Mouse (Mus musculus) E14TG2a.4 (cell line): ENCODE measurements around the gene Plaur.
"Not testable (repeated sequence)": the region's sequence is repeated elsewhere in the genome, so short reads cannot be mapped to it uniquely, and the experiment has no call there.

ENCODE experiments used
- H3K27me3 ChIP-seq: 2 replicates; pipeline ENCODE4 v1.6.1; 2014; ENCODE audit warnings: low read length, control low read depth; ENCODE audit not compliant: insufficient read depth
- H3K36me3 ChIP-seq: 2 replicates; pipeline ENCODE4 v1.6.1; 2014; ENCODE audit warnings: low read length, control low read depth; ENCODE audit not compliant: insufficient read depth
- H3K4me1 ChIP-seq: replicated peaks from 2 replicates; pipeline ENCODE4 v1.6.1; 2014; ENCODE audit warnings: low read depth, low read length, control low read depth
- H3K4me3 ChIP-seq: replicated peaks from 2 replicates; pipeline ENCODE4 v1.5.1; 2014; ENCODE audit warnings: mild to moderate bottlenecking, low read length
- H3K9me3 ChIP-seq: 2 replicates; pipeline ENCODE4 v1.6.1; 2014; ENCODE audit warnings: low read length, control low read depth
- CTCF ChIP-seq: conservative IDR thresholded peaks from 2 replicates; pipeline ENCODE4 v1.5.1; 2014; ENCODE audit warnings: low read length
- NANOG ChIP-seq: IDR thresholded peaks from 2 replicates; pipeline ENCODE4 v1.6.1; 2014; ENCODE audit warnings: borderline replicate concordance, low read length, mixed read lengths
- POU5F1 ChIP-seq: IDR thresholded peaks from 2 replicates; pipeline ENCODE4 v1.6.1; 2014; ENCODE audit warnings: low read length, borderline replicate concordance

The Plaur gene

DNA sequence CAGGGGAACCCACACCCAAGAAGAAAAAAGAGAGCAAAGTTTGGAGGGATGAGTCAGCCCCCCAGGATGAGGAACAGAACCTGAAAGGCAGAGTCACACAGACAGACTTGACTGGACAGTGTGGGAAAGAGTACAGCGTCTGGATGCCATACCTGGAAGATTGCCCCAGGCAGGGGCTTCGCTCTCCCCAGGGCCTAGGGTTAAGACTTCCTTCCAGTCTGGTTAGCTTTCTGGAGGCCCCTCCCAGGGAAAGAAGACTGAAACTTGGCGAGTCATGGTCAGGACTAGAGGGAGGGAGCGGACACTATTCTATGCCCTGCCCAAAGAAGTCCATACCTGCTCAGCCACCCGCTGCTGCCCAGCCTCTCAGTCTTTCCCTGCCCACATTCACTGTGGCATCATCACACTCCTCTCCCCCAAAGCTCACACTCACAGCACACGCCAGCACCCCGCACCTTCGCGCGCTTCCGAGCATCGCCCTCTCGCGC lies 18.7 kb downstream of the Plaur start:
- Histone ChIP-seq H3K36me3 (peaks cover 5% of the 10 kb centered on the region; the same call in 1 of the 2 replicates), H3K4me1 (peaks cover 49% of the 10 kb centered on the region)

GRCm38 (mm10) chr7:24481474-24482207 lies 19.4 kb downstream of the Plaur start, which contains the start of gene Cadm4:
Cadm4 (plus strand) TSS chr7:24482023.
- H3K4me1 ChIP-seq: peaks cover 50% of the 10 kb centered on the region

More for the DNA sequence above, 18.7 kb downstream of the Plaur start:
- H3K9me3 ChIP-seq: peaks cover 6% of the 10 kb centered on the region
- TF ChIP-seq CTCF (no peak), POU5F1 (no peak), NANOG (no peak)
- peaks cover 80% of the 10 kb centered on the region for H3K27me3 ChIP-seq
- peak overlapping the region; percentile 88 for H3K4me3 ChIP-seq

GRCm38 (mm10) chr7:24482208-24483020 lies 20.1 kb downstream of the Plaur start:
- TF ChIP-seq NANOG (no peak), CTCF (no peak), POU5F1 (no peak)
- peaks cover 6% of the 10 kb centered on the region for H3K9me3 ChIP-seq

More at GRCm38 (mm10) chr7:24481474-24482207, 19.4 kb downstream of the Plaur start, which contains the start of gene Cadm4:
- H3K27me3 ChIP-seq: peaks cover 86% of the 10 kb centered on the region
- H3K9me3 ChIP-seq: peaks cover 6% of the 10 kb centered on the region
- peak within 1 kb of the TSS; percentile 88 for H3K4me3 ChIP-seq
- TF ChIP-seq NANOG (no peak), CTCF (no peak), POU5F1 (no peak)
- no peaks in the 10 kb centered on the region for H3K36me3 ChIP-seq

GRCm38 (mm10) chr7:24483291-24483690 lies 21.0 kb downstream of the Plaur start:
- H3K36me3 ChIP-seq, H3K4me3 ChIP-seq, H3K9me3 ChIP-seq: not testable (repeated sequence)
- H3K4me1 ChIP-seq: peaks cover 61% of the 10 kb centered on the region
- H3K27me3 ChIP-seq: peaks cover 79% of the 10 kb centered on the region

More at GRCm38 (mm10) chr7:24482208-24483020, 20.1 kb downstream of the Plaur start:
- Histone ChIP-seq H3K4me3 (peak overlapping the region; percentile 88), H3K27me3 (peaks cover 86% of the 10 kb centered on the region), H3K36me3 (no peaks in the 10 kb centered on the region), H3K4me1 (peaks cover 54% of the 10 kb centered on the region)

GRCm38 (mm10) chr7:24485481-24485880 lies 23.2 kb downstream of the Plaur start:
- H3K4me1 ChIP-seq: peaks cover 69% of the 10 kb centered on the region
- TF ChIP-seq NANOG: no peak
- TF ChIP-seq POU5F1: no peak
- no peak for TF ChIP-seq CTCF
- peaks cover 57% of the 10 kb centered on the region for H3K27me3 ChIP-seq
- H3K9me3 ChIP-seq: no peaks in the 10 kb centered on the region
- H3K36me3 ChIP-seq: no peaks in the 10 kb centered on the region
- H3K4me3 ChIP-seq: no peak overlapping the region

- TF ChIP-seq NANOG (no peak), CTCF (no peak), POU5F1 (no peak)
- peak overlapping the region; percentile 29 for H3K4me3 ChIP-seq
Observed at GRCm38 (mm10) chr7:24486654-24487130, 24.4 kb downstream of the Plaur start.

GRCm38 (mm10) chr7:24487403-24487802 lies 25.1 kb downstream of the Plaur start:
- Histone ChIP-seq H3K36me3 (no peaks in the 10 kb centered on the region), H3K4me3 (peak overlapping the region; percentile 29), H3K27me3 (peaks cover 40% of the 10 kb centered on the region), H3K4me1 (peaks cover 58% of the 10 kb centered on the region), H3K9me3 (no peaks in the 10 kb centered on the region)
- TF ChIP-seq POU5F1 (no peak), NANOG (no peak), CTCF (no peak)

More at GRCm38 (mm10) chr7:24486654-24487130, 24.4 kb downstream of the Plaur start:
- Histone ChIP-seq H3K4me1 (peaks cover 59% of the 10 kb centered on the region), H3K27me3 (peaks cover 45% of the 10 kb centered on the region), H3K9me3 (no peaks in the 10 kb centered on the region), H3K36me3 (no peaks in the 10 kb centered on the region)

DNA sequence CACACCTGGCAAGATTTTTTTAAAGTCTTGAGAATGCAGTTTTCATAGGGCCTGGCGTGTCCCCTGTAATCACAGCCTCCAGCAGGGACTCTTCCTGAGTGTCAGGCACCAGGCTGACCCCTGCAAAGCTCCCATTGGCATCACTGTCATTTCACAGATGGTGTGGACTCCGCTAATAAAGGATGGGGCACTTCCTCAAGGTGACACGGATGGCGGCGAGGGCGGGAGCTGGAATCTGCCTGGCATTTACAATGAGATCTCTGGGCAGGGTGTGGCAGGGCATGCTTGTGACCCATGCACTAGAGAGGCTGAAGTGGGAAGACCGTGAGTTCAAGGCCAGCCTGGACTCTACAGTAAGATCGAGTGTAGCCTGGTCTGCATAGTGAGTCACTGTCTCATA lies 26.0 kb downstream of the Plaur start:
- H3K4me3 ChIP-seq: no peak overlapping the region
- no peaks in the 10 kb centered on the region for H3K36me3 ChIP-seq
- TF ChIP-seq NANOG (no peak), CTCF (no peak), POU5F1 (no peak)
- H3K27me3 ChIP-seq: peaks cover 31% of the 10 kb centered on the region
- no peaks in the 10 kb centered on the region for H3K9me3 ChIP-seq
- peaks cover 50% of the 10 kb centered on the region for H3K4me1 ChIP-seq
